Mouse (Mus musculus): ENCODE measurements around the gene Rfx1. TPM values are rescaled to one million over a fixed set of nuclear protein-coding genes. Genes with fewer than 3 reads are reported as not detected.
A peak's percentile ranks its signal among the peaks of the same experiment; 100 is the strongest.

The Rfx1 gene
- polyA plus RNA-seq, 1 experiment from 2014 or later, result 9.5 TPM

DNA sequence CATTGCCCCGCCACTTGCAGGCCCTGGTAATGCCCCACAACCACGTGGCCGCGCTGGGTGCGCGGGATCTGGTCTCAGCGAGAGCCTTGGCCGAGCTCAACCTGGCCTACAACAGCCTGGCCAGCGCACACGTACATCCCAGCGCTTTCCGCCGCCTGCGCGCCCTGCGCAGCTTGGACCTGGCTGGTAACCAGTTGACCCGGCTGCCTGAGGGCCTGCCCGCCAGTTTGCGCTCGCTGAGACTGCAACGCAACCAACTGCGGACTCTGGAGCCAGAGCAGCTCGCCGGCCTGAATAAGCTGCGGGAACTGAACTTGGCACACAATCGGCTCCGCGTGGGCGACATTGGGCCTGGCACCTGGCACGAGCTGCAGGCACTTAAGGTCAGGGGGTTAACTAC lies 64.2 kb downstream of the Rfx1 start:
- WGBS, result 57% methylated on average over 30 of the region's 30 CpGs
- Histone ChIP-seq H3K4me2 (no peak overlapping the region), H3K36me3 (ENCODE audit: control insufficient read depth, insufficient read depth, low read length) (peaks cover 21% of the 10 kb centered on the region), H3K27me3 (replicated peaks; ENCODE audit: control insufficient read depth, insufficient read depth, low read length) (no peaks in the 10 kb centered on the region), H3K4me1 (replicated peaks; ENCODE audit: control insufficient read depth, insufficient read depth, low read length) (peaks cover 5% of the 10 kb centered on the region; the same call in 1 of the 2 replicates), H3K9ac (ENCODE audit: low read depth, low read length) (no peak overlapping the region), H3K9me3 (ENCODE audit: control insufficient read depth, low read length) (no peaks in the 10 kb centered on the region), H3K4me3 (ENCODE audit: low read depth, low read length) (no peak overlapping the region), H3K27ac (ENCODE audit: low read depth, low read length) (no peak overlapping the region)
- no peak for DNase-seq (ENCODE audit: low spot score)
- ATAC-seq (replicated peaks; ENCODE audit: low FRiP score), result no peak

DNA sequence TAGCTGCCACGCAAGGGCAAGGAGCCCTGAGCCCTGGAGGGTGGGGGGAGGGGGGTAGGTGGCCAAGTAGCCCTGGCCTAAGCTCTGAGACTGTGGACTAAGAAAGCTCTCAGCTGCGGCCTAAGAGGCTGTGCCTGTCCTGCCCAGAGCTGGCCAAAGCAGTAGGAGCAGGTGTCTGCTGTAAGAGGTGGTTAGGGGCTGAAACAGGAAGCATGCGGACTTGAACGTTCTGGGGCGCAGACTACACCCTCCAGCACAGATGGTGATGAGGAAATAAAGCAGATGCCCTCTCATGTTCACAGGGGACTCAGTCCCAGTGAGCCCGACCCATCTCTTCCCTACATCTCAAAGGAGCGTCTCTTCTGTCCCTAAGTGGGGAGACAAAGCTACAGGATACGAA lies 65.6 kb downstream of the Rfx1 start:
- H3K9me3 ChIP-seq (ENCODE audit: control insufficient read depth, low read length), result no peaks in the 10 kb centered on the region
- no peak overlapping the region for H3K4me2 ChIP-seq
- peaks cover 5% of the 10 kb centered on the region; the same call in 1 of the 2 replicates for H3K4me1 ChIP-seq (replicated peaks; ENCODE audit: control insufficient read depth, insufficient read depth, low read length)
- no peaks in the 10 kb centered on the region for H3K27me3 ChIP-seq (replicated peaks; ENCODE audit: control insufficient read depth, insufficient read depth, low read length)
- H3K27ac ChIP-seq (ENCODE audit: low read depth, low read length), result no peak overlapping the region
- DNase-seq (ENCODE audit: low spot score), result no peak
- no peak overlapping the region for H3K9ac ChIP-seq (ENCODE audit: low read depth, low read length)
- 85% methylated on average over 8 of the region's 8 CpGs for whole genome bisulfite sequencing
- no peak overlapping the region for H3K4me3 ChIP-seq (ENCODE audit: low read depth, low read length)
- peaks cover 28% of the 10 kb centered on the region for H3K36me3 ChIP-seq (ENCODE audit: control insufficient read depth, insufficient read depth, low read length)
- no peak for ATAC-seq (replicated peaks; ENCODE audit: low FRiP score)

DNA sequence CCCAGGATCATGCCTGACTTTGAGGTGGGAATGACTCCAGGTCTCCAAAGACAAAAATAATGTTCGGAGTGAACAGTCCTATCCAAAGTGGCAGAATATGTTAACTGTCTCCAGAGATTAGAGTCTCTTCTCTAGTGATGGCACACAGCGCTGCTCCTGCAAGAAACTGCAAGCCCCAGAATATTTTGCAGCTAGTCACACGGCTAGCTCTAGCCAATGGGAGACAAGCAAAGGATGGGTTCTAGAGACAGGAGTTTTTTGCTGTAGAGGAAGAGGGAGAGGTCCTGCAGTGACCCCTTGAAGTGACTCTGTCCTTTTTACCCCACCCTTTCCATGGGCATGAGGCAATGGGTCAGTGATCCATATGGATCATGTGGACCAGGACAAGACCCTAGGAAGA lies 71.2 kb downstream of the Rfx1 start:
- no peak overlapping the region for H3K9ac ChIP-seq (ENCODE audit: low read depth, low read length)
- no peak overlapping the region for H3K27ac ChIP-seq (ENCODE audit: low read depth, low read length)
- no peaks in the 10 kb centered on the region for H3K27me3 ChIP-seq (replicated peaks; ENCODE audit: control insufficient read depth, insufficient read depth, low read length)
- H3K36me3 ChIP-seq (ENCODE audit: control insufficient read depth, insufficient read depth, low read length), result peaks cover 50% of the 10 kb centered on the region
- WGBS, result 85% methylated on average over 3 of the region's 3 CpGs
- H3K4me3 ChIP-seq (ENCODE audit: low read depth, low read length), result no peak overlapping the region
- no peak overlapping the region for H3K4me2 ChIP-seq
- DNase-seq (ENCODE audit: low spot score), result no peak
- ATAC-seq (replicated peaks; ENCODE audit: low FRiP score), result no peak
- H3K9me3 ChIP-seq (ENCODE audit: control insufficient read depth, low read length), result no peaks in the 10 kb centered on the region
- H3K4me1 ChIP-seq (replicated peaks; ENCODE audit: control insufficient read depth, insufficient read depth, low read length), result no peaks in the 10 kb centered on the region

DNA sequence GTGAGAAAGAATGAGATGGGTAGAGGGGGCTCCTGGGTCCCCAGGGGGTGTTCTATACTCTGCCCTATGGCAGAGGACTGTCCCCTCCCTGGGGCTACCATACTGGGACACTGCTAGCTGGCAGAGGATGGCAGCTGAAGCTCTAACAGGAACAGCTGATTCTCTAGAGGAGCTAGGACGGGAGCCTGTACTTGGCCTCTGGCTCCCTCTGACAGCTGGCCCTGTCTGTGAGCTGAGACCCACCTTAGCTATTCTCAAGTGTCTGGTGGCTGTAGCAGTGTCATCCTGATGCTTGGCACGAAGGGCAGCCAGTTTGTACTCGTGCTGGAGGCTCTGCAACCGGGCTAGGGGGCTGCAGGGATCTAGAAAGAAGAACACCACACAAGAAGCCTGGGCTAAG lies 74.2 kb downstream of the Rfx1 start:
- H3K4me3 ChIP-seq (ENCODE audit: low read depth, low read length), result no peak overlapping the region
- H3K4me2 ChIP-seq, result no peak overlapping the region
- H3K9me3 ChIP-seq (ENCODE audit: control insufficient read depth, low read length), result no peaks in the 10 kb centered on the region
- H3K27me3 ChIP-seq (replicated peaks; ENCODE audit: control insufficient read depth, insufficient read depth, low read length), result no peaks in the 10 kb centered on the region
- H3K27ac ChIP-seq (ENCODE audit: low read depth, low read length), result no peak overlapping the region
- peaks cover 35% of the 10 kb centered on the region for H3K36me3 ChIP-seq (ENCODE audit: control insufficient read depth, insufficient read depth, low read length)
- H3K4me1 ChIP-seq (replicated peaks; ENCODE audit: control insufficient read depth, insufficient read depth, low read length), result no peaks in the 10 kb centered on the region
- H3K9ac ChIP-seq (ENCODE audit: low read depth, low read length), result no peak overlapping the region
- no peak for DNase-seq (ENCODE audit: low spot score)
- 84% methylated on average over 4 of the region's 4 CpGs for WGBS
- ATAC-seq (replicated peaks; ENCODE audit: low FRiP score), result no peak

DNA sequence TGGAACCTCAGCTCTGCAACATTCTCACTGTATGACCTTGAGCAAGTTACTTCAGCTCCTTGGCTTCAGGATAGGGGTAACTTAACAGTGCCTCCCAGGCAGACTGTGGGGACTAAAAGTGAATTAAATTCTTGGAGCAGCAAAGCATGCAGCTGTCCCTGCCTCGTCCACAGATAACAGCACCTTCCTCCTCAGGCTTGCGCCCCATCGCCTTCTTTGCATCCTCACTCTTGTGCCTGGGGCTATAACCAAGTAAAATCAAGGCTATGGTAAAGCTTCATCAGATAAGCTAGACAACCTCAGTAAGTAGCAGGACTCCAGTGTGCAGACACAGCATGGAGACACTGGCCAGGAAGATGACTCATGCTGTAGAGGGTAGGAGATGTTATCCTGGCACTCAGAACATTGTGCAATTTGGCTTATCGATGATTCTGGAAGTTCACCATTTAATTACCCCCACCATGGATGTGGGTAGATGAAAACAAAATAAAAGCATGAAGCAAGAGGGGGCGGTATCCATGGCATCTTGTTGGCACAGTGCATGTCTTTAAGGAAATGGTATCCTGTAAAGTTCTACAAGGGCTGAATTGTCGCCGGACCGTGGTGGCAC lies 78.1 kb downstream of the Rfx1 start:
- Histone ChIP-seq H3K9ac (ENCODE audit: low read depth, low read length) (no peak overlapping the region), H3K36me3 (ENCODE audit: control insufficient read depth, insufficient read depth, low read length) (peaks cover 24% of the 10 kb centered on the region; the same call in 1 of the 2 replicates), H3K9me3 (ENCODE audit: control insufficient read depth, low read length) (no peaks in the 10 kb centered on the region), H3K27ac (ENCODE audit: low read depth, low read length) (no peak overlapping the region), H3K27me3 (replicated peaks; ENCODE audit: control insufficient read depth, insufficient read depth, low read length) (no peaks in the 10 kb centered on the region), H3K4me3 (ENCODE audit: low read depth, low read length) (no peak overlapping the region), H3K4me2 (no peak overlapping the region), H3K4me1 (replicated peaks; ENCODE audit: control insufficient read depth, insufficient read depth, low read length) (peaks cover 8% of the 10 kb centered on the region)
- DNase-seq (ENCODE audit: low spot score) (no peak), ATAC-seq (replicated peaks; ENCODE audit: low FRiP score) (no peak)
- WGBS, result 84% methylated on average over 8 of the region's 8 CpGs

MicroRNA genes within 50 kb of the gene (microRNA counts, 519-probe panel; counts per million panel counts)
- microRNA mmu-miR-709, result 4,733 counts per million, percentile 35 among the panel's probes with 10 or more counts

Small RNA genes lying within 50 kb of the gene (microRNA-seq; reads per million reads assigned to microRNA genes)
- not detected for gene Mir709 (ENCODE audit: borderline number of aligned reads)

Other genes starting within 250 kb of the Rfx1 start
- 7.4 and 10.3 TPM in 2 replicates for gene Adgrl1, start 166.7 kb upstream of the Rfx1 start, polyA plus RNA-seq (2014; fragmentation: Nextera tagmentation; extraction: Ambion mirVana)
- 0.25 and 0.37 TPM in 2 replicates for gene Gm10644, start 111.6 kb upstream of the Rfx1 start, polyA plus RNA-seq (2014; fragmentation: Nextera tagmentation; extraction: Ambion mirVana)
- 109 and 123 TPM in 2 replicates for gene Asf1b, start 111.3 kb upstream of the Rfx1 start, polyA plus RNA-seq (2014; fragmentation: Nextera tagmentation; extraction: Ambion mirVana)
- 96.9 and 99.2 TPM in 2 replicates for gene Prkaca, start 93.8 kb upstream of the Rfx1 start, polyA plus RNA-seq (2014; fragmentation: Nextera tagmentation; extraction: Ambion mirVana)
- gene Samd1, start 69.2 kb upstream of the Rfx1 start, polyA plus RNA-seq (2014; fragmentation: Nextera tagmentation; extraction: Ambion mirVana), result 13.4 and 17.6 TPM in 2 replicates
- 0.29 and 1.5 TPM in 2 replicates for gene 1700067K01Rik, start 65.3 kb upstream of the Rfx1 start, polyA plus RNA-seq (2014; fragmentation: Nextera tagmentation; extraction: Ambion mirVana)
- not detected in 2 replicates for gene 2210011C24Rik, start 54.7 kb upstream of the Rfx1 start, polyA plus RNA-seq (2014; fragmentation: Nextera tagmentation; extraction: Ambion mirVana)
- 0.66 and 1.2 TPM in 2 replicates for gene Palm3, start 45.4 kb upstream of the Rfx1 start, polyA plus RNA-seq (2014; fragmentation: Nextera tagmentation; extraction: Ambion mirVana)
- 1.8 and 3.1 TPM in 2 replicates for gene Il27ra, start 24.2 kb upstream of the Rfx1 start, polyA plus RNA-seq (2014; fragmentation: Nextera tagmentation; extraction: Ambion mirVana)
- 0.42 TPM in 1 of 2 replicates, not detected in the other for gene Rln3, start 21.8 kb upstream of the Rfx1 start, polyA plus RNA-seq (2014; fragmentation: Nextera tagmentation; extraction: Ambion mirVana)
- 0.52 and 0.86 TPM in 2 replicates for gene Gm10643, start 1.7 kb upstream of the Rfx1 start, polyA plus RNA-seq (2014; fragmentation: Nextera tagmentation; extraction: Ambion mirVana)
- gene Dcaf15, start 37.9 kb downstream of the Rfx1 start, polyA plus RNA-seq (2014; fragmentation: Nextera tagmentation; extraction: Ambion mirVana), result 5.9 and 10.0 TPM in 2 replicates
- gene Podnl1, start 59.2 kb downstream of the Rfx1 start, polyA plus RNA-seq (2014; fragmentation: Nextera tagmentation; extraction: Ambion mirVana), result 0.12 and 0.26 TPM in 2 replicates
- 13.7 and 14.1 TPM in 2 replicates for gene Cc2d1a, start 81.1 kb downstream of the Rfx1 start, polyA plus RNA-seq (2014; fragmentation: Nextera tagmentation; extraction: Ambion mirVana)
- 0.36 and 0.47 TPM in 2 replicates for gene 4930432K21Rik, start 81.2 kb downstream of the Rfx1 start, polyA plus RNA-seq (2014; fragmentation: Nextera tagmentation; extraction: Ambion mirVana)
- gene Nanos3, start 118.4 kb downstream of the Rfx1 start, polyA plus RNA-seq (2014; fragmentation: Nextera tagmentation; extraction: Ambion mirVana), result 1.2 and 1.8 TPM in 2 replicates
- 7.9 and 9.1 TPM in 2 replicates for gene Zswim4, start 170.2 kb downstream of the Rfx1 start, polyA plus RNA-seq (2014; fragmentation: Nextera tagmentation; extraction: Ambion mirVana)
- gene D8Ertd738e, start 182.9 kb downstream of the Rfx1 start, polyA plus RNA-seq (2014; fragmentation: Nextera tagmentation; extraction: Ambion mirVana), result 323 and 339 TPM in 2 replicates
- gene Mri1, start 190.5 kb downstream of the Rfx1 start, polyA plus RNA-seq (2014; fragmentation: Nextera tagmentation; extraction: Ambion mirVana), result 92.2 and 95.9 TPM in 2 replicates
- 16.0 and 20.1 TPM in 2 replicates for gene Ccdc130, start 203.5 kb downstream of the Rfx1 start, polyA plus RNA-seq (2014; fragmentation: Nextera tagmentation; extraction: Ambion mirVana)